Mouse (Mus musculus): ENCODE measurements at regions not wholly inside any gene's neighbourhood (a gene's known extent, or its start where the extent isn't known, plus 50 kb on each side); places are given as distances from the start of the nearest gene placed in this dataset.

DNA sequence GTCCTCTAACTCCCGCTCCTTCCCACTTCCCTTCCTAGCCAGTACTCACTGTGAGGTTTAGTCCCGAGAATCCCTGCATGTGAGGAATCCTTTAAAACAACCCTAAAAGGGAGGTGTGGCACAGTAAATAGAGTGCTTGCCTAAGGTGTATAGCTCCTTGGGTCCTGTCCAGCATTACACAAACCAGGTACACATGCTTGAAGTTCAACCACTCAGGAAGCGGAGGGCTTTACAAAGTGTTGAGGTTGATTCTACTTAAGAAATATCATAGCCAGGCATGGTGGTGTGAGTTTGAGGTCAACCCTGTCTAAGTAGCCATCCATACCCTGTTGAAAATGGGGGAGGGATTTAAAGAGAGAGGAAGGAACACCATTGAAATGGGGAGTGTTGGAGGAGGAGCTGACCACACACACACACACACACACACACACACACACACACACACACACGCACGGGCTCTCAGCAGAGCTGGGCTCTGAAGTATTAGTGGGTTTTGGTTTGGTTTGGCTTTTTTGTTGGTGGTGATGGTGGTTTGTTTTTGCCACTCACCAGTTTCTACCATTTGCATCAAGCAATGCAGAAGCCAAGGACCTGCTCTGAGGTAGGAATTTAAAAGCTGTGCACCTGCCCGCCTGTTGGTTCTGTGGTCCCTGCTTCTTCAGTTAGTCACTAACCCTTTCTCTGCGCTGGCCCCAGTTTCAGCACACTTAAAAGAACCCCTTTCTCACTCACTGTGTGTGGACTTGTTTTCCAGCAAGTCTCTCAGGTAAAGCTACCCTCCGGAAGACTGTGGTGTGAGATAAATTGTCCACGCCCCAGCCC lies 69.0 kb upstream of the Rpl10-ps3 start:
- H3K4me3 ChIP-seq (ENCODE audit: control insufficient read depth in 1 of 2, insufficient read depth in 1 of 2, low read depth in 2 of 2, low read length in 2 of 2), result no peak overlapping the region
- no peak for TF ChIP-seq HCFC1 (IDR thresholded peaks at IDR 0.05; ENCODE audit: low read depth, low read length)
- TF ChIP-seq RAD21 (IDR thresholded peaks at IDR 0.05; ENCODE audit: low read depth, low read length), result no peak
- TF ChIP-seq KAT2A (conservative IDR thresholded peaks at IDR 0.05; ENCODE audit: low read depth, low read length), result no peak
- H3K4me1 ChIP-seq (ENCODE audit: control insufficient read depth in 1 of 2, insufficient read depth in 2 of 2, low read length in 2 of 2), result peaks cover 6 to 9% of the 10 kb centered on the region in 2 experiments; a peak in 3 of 4 replicates
- DNase-seq (ENCODE audit: low read depth, low spot score), result no peak
- no peak overlapping the region for H3K9ac ChIP-seq (ENCODE audit: control insufficient read depth, low read depth, low read length, poor library complexity, severe bottlenecking)
- H3K27me3 ChIP-seq (ENCODE audit: control insufficient read depth in 1 of 2, insufficient read depth in 2 of 2, low read length in 2 of 2), result no peaks in the 10 kb centered on the region; a peak in 1 of 4 replicates
- no peak overlapping the region for H3K27ac ChIP-seq (ENCODE audit: control insufficient read depth, low read depth, low read length)
- peaks cover 0 to 7% of the 10 kb centered on the region in 2 experiments; a peak in 2 of 4 replicates for H3K36me3 ChIP-seq (ENCODE audit: control insufficient read depth in 1 of 2, insufficient read depth in 2 of 2, low read length in 2 of 2)
- H3K9me3 ChIP-seq (replicated peaks; ENCODE audit: insufficient read depth, low read length), result no peaks in the 10 kb centered on the region
- no peaks in the 10 kb centered on the region for H3K79me2 ChIP-seq (ENCODE audit: control insufficient read depth, insufficient read depth, low read length, poor library complexity)

DNA sequence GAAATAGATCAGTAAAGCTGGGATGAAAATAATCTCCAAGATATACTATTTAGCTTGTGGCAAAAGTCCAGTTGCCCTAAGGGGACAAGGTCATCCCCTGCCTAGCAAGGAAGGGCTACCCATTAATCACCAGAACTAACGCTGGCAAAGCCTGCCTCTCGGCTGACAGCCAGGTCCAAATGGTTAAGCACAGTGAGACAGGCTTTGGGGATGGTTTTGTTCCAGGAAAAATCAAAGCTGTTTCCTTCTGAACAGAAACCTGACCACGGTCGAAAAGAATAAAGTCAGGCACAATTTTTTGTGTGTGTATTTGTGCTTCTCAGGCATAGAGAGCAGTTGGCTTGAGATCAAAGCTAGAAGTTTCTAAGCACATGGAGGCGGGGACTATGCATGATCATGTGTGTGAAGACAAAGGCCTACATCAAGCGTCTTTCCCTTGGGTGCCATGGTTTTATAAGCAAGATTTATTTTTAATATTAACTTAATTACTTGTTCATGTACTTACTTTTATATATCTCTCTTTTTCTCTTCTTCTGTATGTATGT lies 70.1 kb upstream of the Rpl10-ps3 start:
- Histone ChIP-seq H3K9me3 (replicated peaks; ENCODE audit: insufficient read depth, low read length) (no peaks in the 10 kb centered on the region), H3K36me3 (ENCODE audit: control insufficient read depth in 1 of 2, insufficient read depth in 2 of 2, low read length in 2 of 2) (peaks cover 0 to 7% of the 10 kb centered on the region in 2 experiments; a peak in 2 of 4 replicates), H3K4me3 (ENCODE audit: control insufficient read depth in 1 of 2, insufficient read depth in 1 of 2, low read depth in 2 of 2, low read length in 2 of 2) (no peak overlapping the region), H3K4me1 (ENCODE audit: control insufficient read depth in 1 of 2, insufficient read depth in 2 of 2, low read length in 2 of 2) (peaks cover 6 to 9% of the 10 kb centered on the region in 2 experiments; a peak in 3 of 4 replicates), H3K27me3 (ENCODE audit: control insufficient read depth in 1 of 2, insufficient read depth in 2 of 2, low read length in 2 of 2) (no peaks in the 10 kb centered on the region; a peak in 1 of 4 replicates), H3K27ac (ENCODE audit: control insufficient read depth, low read depth, low read length) (no peak overlapping the region), H3K9ac (ENCODE audit: control insufficient read depth, low read depth, low read length, poor library complexity, severe bottlenecking) (no peak overlapping the region), H3K79me2 (ENCODE audit: control insufficient read depth, insufficient read depth, low read length, poor library complexity) (no peaks in the 10 kb centered on the region)
- DNase-seq (ENCODE audit: low read depth, low spot score), result no peak
- TF ChIP-seq MYC (IDR thresholded peaks at IDR 0.05; ENCODE audit: low read depth, low read length) (no peak), KAT2A (conservative IDR thresholded peaks at IDR 0.05; ENCODE audit: low read depth, low read length) (no peak), GATA1 (IDR thresholded peaks at IDR 0.05; ENCODE audit: low read depth, low read length) (no peak), TBP (IDR thresholded peaks at IDR 0.05; ENCODE audit: low read depth, low read length) (no peak), UBTF (IDR thresholded peaks at IDR 0.05; ENCODE audit: borderline replicate concordance, insufficient read depth, low read depth, low read length) (no peak), CHD1 (IDR thresholded peaks at IDR 0.05; ENCODE audit: low read depth, low read length) (no peak), MEF2A (IDR thresholded peaks at IDR 0.05; ENCODE audit: extremely low read depth, insufficient replicate concordance, low read depth, low read length, poor library complexity, severe bottlenecking) (no peak), POLR2AphosphoS5 (IDR thresholded peaks at IDR 0.05; ENCODE audit: borderline replicate concordance, low read depth, low read length) (no peak), E2F4 (IDR thresholded peaks at IDR 0.05; ENCODE audit: borderline replicate concordance, low read depth, low read length) (no peak), POLR2AphosphoS2 (IDR thresholded peaks at IDR 0.05; ENCODE audit: low read length) (no peak), ETS1 (IDR thresholded peaks at IDR 0.05; ENCODE audit: low read depth, low read length) (no peak), USF2 (IDR thresholded peaks at IDR 0.05; ENCODE audit: borderline replicate concordance in 1 of 2, insufficient read depth in 1 of 2, low read depth in 1 of 2, low read length in 2 of 2) (no peak), MAX (IDR thresholded peaks at IDR 0.05; ENCODE audit: low read length) (no peak), ELF1 (IDR thresholded peaks at IDR 0.05; ENCODE audit: low read depth, low read length) (no peak), HCFC1 (IDR thresholded peaks at IDR 0.05; ENCODE audit: low read depth, low read length) (no peak)
